Mouse (Mus musculus) embryonic fibroblast, embryonic 13.5 days (primary cell): ENCODE measurements around the gene Ppm1j. TPM values are rescaled to one million over a fixed set of nuclear protein-coding genes. Genes with fewer than 3 reads are reported as not detected.
"Not testable (repeated sequence)": the region's sequence is repeated elsewhere in the genome, so short reads cannot be mapped to it uniquely, and the experiment has no call there.

Source experiments
- H3K27ac ChIP-seq: 2 replicates; pipeline ENCODE4 v1.5.1; 2012; ENCODE audit warnings: low read length, control low read depth, inconsistent platforms; ENCODE audit not compliant: insufficient read depth
- H3K4me1 ChIP-seq: 2 replicates; pipeline ENCODE4 v1.6.1; 2011; ENCODE audit warnings: low read length; ENCODE audit not compliant: control insufficient read depth, insufficient read depth
- H3K4me3 ChIP-seq: 2 replicates; pipeline ENCODE4 v1.5.1; 2011; ENCODE audit warnings: mild to moderate bottlenecking, control low read depth, low read length; ENCODE audit not compliant: insufficient read depth
- CTCF ChIP-seq: IDR thresholded peaks from 2 replicates; pipeline ENCODE4 v1.5.1; 2011; ENCODE audit warnings: mild to moderate bottlenecking, control low read depth, low read length, moderate library complexity, borderline replicate concordance; ENCODE audit not compliant: insufficient read depth
- POLR2A ChIP-seq: IDR thresholded peaks from 2 replicates; pipeline ENCODE4 v1.6.1; 2011; ENCODE audit warnings: low read depth, mild to moderate bottlenecking, control low read depth, low read length, moderate library complexity
- polyA plus RNA-seq: library from polyadenylated mRNA; stranded (reverse); fragments of >200 nt; gene quantifications from 2 replicates; pipeline ENCODE4 v1.2.4, GENCODE M21; 2011; ENCODE audit warnings: low read depth; ENCODE audit not compliant: missing spikeins, insufficient read length

Gene Ppm1j
- polyA plus RNA-seq: 4.7 and 6.3 TPM in 2 replicates

DNA sequence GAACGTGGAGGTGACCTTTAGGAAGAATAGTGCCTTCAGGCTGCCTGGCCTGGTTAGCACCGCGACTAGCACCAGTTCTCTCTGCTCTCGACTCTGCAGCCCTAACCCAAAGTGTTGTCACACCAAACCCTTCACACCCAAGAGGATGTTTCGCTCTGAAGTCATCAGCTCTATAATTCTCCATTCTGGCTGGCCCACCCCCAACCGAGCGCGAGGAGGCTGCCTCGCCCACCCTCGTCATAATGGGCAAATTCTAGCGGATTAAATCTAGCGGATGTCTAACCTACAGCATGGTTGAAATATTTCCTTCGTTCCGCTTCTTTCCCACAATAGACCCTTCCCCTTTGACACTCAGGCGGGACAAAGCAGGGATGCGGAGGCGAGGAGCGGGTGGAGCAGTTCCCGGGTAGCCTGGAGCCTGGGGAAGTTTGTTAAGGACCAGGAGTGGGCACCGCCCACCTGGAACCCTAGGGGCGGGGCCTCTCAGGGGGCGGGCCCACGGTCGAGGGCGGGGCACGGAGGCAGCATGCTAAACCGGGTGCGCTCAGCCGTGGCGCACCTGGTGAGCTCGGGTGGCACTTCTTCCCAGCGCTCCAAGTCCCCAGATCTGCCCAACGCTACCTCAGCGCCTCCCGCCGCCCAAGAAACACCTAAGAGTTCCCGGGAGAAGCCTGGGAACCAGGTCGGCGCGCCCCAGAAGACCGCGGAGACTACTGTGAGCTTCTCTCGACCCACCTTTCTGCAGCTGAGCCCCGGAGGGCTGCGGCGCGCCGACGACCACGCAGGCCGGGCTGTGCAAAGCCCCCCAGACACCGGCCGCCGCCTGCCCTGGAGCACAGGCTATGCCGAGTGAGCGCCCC is at the start of gene Ppm1j:
Gene Ppm1j, plus strand, starts transcription at position 496 of the 860 bp plus-strand sequence.
- Histone ChIP-seq H3K27ac (no peak within 1 kb of the TSS), H3K4me3 (peak within 1 kb of the TSS; percentile 53), H3K4me1 (peaks cover 4% of the 10 kb centered on the region; the same call in 1 of the 2 replicates)
- TF ChIP-seq CTCF: no peak
- TF ChIP-seq POLR2A: no peak

DNA sequence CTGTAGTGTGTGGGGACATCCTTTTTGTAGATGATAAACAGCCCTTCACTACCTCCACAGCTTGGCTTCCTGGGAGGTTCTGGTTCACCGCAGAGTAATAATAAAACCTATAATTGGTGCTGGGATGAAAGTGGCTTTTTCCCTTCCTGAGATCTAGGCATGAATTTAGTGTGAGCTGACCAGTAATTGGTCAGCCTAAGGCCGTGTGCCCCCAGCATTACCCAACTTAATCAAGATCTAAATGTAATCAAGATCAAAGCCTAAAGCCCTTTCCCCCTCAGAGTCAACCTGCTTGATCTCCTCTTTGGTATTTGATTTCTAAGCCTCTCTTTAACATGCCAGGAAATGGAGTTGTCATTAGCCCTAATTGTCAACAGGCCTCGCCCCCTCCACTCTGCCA is 47.9 kb upstream of the Ppm1j start:
- TF ChIP-seq POLR2A (no peak), CTCF (no peak)
- Histone ChIP-seq H3K27ac (no peak overlapping the region), H3K4me1 (peaks cover 5% of the 10 kb centered on the region; the same call in 1 of the 2 replicates), H3K4me3 (no peak overlapping the region)

DNA sequence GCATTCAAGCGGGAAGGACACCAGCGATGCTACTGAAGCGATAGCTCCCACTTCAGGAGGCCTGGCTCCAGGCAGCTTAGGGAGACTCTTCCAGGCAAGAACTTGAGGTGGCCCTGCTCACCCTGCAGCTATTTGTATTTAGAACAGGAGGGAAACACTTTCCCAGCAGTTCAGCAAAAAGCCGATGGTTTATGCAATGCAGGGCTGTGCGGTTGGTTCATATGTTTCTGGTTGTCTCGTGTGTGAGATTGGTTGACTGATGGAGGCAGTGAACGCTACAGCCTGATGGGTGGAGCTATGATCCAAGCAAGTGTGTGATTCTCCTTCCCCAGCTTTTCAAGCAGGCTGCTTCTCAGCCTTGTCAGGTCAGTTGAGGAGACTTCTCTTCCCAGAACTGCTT is 46.2 kb upstream of the Ppm1j start:
- Histone ChIP-seq H3K27ac (no peak overlapping the region), H3K4me1 (peaks cover 5% of the 10 kb centered on the region; the same call in 1 of the 2 replicates), H3K4me3 (no peak overlapping the region)
- no peak for TF ChIP-seq POLR2A
- TF ChIP-seq CTCF: no peak

DNA sequence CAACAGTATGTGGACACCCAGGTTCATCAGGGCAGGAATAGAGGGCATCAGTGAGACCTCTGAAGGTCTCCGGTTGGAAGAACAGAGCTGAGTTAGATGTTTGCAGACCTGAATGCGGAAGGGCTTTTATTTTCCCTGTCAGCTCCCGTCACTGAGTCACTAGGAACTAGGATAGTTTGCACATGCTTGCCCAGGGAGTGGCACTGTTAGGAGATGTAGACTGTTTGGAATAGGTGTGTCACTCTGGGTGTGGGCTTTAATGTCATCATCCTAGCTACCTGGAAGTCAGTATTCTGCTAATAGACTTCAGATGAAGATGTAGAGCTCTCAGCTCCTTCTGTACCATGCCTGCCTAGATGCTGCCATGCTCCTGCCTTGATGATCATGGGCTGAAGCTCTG is 38.9 kb upstream of the Ppm1j start:
- Histone ChIP-seq H3K27ac (no peak overlapping the region), H3K4me1 (peaks cover 11% of the 10 kb centered on the region), H3K4me3 (no peak overlapping the region)
- TF ChIP-seq POLR2A (no peak), CTCF (no peak)

DNA sequence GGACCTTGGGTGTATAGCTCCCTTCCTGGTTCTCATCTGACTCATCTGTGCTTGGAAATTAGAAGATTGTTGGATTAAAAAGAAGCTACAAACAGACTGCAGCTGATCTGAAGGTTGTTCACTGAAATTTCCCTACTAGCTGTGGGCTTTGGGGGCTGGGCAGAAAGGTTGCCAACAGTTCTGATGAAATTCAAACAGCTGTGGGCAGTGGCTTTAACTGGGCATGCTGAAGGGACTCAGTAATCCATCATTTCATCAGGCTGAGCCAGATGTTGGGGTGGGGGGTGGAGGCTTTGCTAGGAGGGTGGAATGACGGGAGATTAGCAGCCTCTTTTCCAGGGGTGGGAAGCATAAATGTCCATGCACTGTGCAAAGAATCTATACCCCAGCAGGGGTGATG is 37.7 kb upstream of the Ppm1j start:
- Histone ChIP-seq H3K4me1 (peaks cover 11% of the 10 kb centered on the region), H3K4me3 (no peak overlapping the region), H3K27ac (peak overlapping the region; percentile 44)
- TF ChIP-seq POLR2A (no peak), CTCF (no peak)

DNA sequence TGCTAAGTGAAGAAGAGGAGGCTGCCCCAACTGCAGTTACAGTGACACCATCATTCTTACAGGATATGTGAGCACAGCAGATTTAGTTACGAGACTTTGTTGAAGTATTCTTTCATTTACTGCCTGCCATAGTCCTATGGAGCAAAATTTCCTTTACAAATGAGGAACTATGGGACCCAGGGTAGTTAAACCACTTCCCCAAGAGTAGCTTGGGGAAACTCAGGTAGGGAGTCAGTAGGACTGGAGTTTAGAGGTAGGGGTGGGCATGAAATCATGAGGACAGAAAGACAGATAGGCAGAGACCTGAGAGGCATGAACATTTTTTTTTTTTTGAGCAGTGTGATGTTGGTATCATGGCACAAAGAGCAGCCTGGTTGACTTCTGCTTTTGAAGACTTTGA is 37.0 kb upstream of the Ppm1j start:
- Histone ChIP-seq H3K27ac (peak overlapping the region; percentile 44), H3K4me1 (peaks cover 11% of the 10 kb centered on the region), H3K4me3 (no peak overlapping the region)
- TF ChIP-seq CTCF: no peak
- no peak for TF ChIP-seq POLR2A

DNA sequence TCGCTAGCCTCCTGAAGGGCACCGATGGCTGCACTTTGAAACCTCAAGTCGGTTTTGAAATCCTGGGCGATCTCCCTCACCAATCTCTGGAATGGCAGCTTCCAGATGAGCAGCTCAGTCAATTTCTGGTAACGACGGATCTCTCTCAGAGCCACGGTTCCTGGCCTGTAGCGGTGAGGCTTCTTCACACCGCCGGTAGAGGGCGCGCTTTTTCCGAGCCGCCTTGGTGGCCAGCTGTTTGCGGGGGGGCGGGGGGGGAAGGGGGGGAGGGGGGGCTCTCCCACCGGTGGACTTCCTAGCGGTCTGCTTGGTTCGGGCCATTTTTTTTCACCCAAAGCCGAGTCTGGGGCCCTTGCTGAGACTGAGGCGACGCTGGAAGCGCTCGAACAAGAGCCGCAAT is 28.0 kb upstream of the Ppm1j start:
- H3K27ac ChIP-seq, H3K4me1 ChIP-seq, H3K4me3 ChIP-seq: not testable (repeated sequence)
- TF ChIP-seq CTCF: 0 out of 2 replicates have a peak, but pooled peaks have one; percentile 16

DNA sequence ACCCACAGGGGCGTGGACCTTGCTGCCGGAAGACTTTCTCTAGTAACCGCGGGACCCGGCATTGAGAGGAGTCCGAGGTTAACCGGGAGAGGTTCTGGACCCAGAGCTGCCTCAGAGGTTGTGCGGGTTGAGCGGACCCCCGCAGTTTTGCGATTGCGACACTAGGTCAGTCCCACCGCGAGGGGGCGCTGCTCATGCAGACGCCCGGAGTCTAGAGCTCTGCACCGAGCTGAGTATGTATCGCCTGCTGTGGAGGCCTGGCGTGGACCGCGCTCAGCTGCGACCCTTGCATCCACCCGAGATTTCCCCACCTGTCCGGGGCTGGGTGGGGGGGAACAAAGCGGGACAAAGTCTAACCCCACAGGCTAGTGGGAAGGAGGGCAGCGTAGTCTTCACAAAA is 22.4 kb upstream of the Ppm1j start:
- no peak overlapping the region for H3K4me3 ChIP-seq
- TF ChIP-seq CTCF (peak; percentile 61), POLR2A (peak; percentile 31; the same call in 1 of the 2 replicates)
- H3K27ac ChIP-seq: no peak overlapping the region
- H3K4me1 ChIP-seq: no peaks in the 10 kb centered on the region

DNA sequence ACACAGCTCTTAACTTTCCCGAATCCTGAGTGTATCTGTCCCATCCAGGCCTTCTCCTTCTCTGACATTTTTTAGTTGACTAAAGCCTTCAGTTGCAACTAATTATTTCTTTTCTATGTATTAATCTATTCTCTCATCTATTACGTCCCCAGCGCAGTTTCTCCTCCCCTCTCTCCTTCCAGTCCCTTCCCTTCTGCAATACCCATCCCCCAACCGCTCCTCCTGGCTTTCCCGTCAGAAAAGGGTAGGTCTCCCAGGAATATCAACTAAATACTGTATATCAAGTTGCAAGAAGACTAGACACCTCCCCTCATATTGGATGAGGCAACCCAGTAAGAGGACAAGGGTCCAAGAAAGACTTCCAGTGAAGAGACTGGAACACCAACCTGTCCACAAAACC is 22.0 kb upstream of the Ppm1j start:
- H3K4me3 ChIP-seq: no peak overlapping the region

DNA sequence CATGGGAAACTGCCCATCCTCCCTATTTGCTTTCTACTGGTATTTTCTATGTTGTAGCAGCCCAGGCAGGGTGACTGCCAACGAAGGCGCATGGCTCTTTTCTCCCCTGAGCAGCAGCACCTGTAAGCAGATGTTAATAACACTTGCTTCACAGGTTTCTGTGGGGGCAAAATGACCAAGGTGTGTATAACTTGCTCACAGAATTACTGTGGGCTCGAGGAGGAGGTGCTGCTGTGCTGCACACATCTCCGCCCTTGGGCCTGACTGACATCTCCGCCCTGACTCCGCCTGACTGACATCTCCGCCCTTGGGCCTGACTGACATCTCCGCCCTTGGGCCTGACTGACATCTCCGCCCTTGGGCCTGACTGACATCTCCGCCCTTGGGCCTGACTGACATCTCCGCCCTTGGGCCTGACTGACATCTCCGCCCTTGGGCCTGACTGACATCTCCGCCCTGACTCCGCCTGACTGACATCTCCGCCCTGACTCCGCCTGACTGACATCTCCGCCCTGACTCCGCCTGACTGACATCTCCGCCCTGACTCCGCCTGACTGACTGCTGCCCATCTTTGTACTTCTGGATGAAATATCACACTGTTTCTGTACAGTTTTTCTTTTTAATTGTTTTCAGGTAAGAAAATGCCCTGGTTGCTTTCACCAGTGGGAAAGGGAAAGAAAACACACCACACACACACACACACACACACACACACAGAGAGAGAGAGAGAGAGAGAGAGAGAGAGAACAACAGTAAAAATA is 18.6 kb upstream of the Ppm1j start:
- H3K4me1 ChIP-seq, H3K27ac ChIP-seq, H3K4me3 ChIP-seq: not testable (repeated sequence)

More for the DNA sequence above, 22.0 kb upstream of the Ppm1j start:
- TF ChIP-seq CTCF (no peak), POLR2A (no peak)
- no peaks in the 10 kb centered on the region for H3K4me1 ChIP-seq
- H3K27ac ChIP-seq: no peak overlapping the region
